8 mouse cellular contexts compared by ENCODE assay signal in genomic region chr5:29195570-29196263, GRCm38 (mm10). TPM values are rescaled to one million over a fixed set of nuclear protein-coding genes. Genes with fewer than 3 reads are reported as not detected.
DNase-seq lines count a peak whose midpoint lies in the region; ATAC-seq lines count a peak whose summit lies in the region.

Rnf32 (plus strand) TSS chr5:29195992.

- H3K4me1 ChIP-seq in hindbrain, embryonic 16.5 days (ENCODE audit: control insufficient read depth, insufficient read depth, low read depth, low read length), result peaks cover 4% of the 10 kb centered on the region

- no peaks in the 10 kb centered on the region for H3K27me3 ChIP-seq in hindbrain, embryonic 16.5 days (replicated peaks; ENCODE audit: control insufficient read depth, insufficient read depth, low read length)

- H3K4me3 ChIP-seq in hindbrain, embryonic 16.5 days (ENCODE audit: low read length), result peak within 1 kb of the TSS; percentile 63

- peak within 1 kb of the TSS; percentile 89 for H3K27ac ChIP-seq in hindbrain, embryonic 16.5 days (ENCODE audit: low read depth, low read length)

- H3K9ac ChIP-seq in hindbrain, embryonic 16.5 days (ENCODE audit: low read depth, low read length), result peak within 1 kb of the TSS; percentile 77

- no peaks in the 10 kb centered on the region for H3K9me3 ChIP-seq in hindbrain, embryonic 16.5 days (ENCODE audit: control insufficient read depth, low read length)

- no peaks in the 10 kb centered on the region for H3K36me3 ChIP-seq in hindbrain, embryonic 16.5 days (ENCODE audit: control insufficient read depth, insufficient read depth, low read length)

- H3K4me2 ChIP-seq in hindbrain, embryonic 16.5 days (ENCODE audit: low read length), result peak within 1 kb of the TSS; percentile 65

- DNase-seq in WW6 (ENCODE audit: low read depth, low spot score), result peak; percentile 75
- DNase-seq in cerebellum, postnatal 25 days, result peak; percentile 91 to 96
- peak; percentile 48 for DNase-seq in gastrocnemius, adult 18-20 months (ENCODE audit: low spot score)
- peak; percentile 71 for DNase-seq in left cerebral cortex, adult 11 months (ENCODE audit: low spot score)
- peak; percentile 82 for DNase-seq in lung, postnatal 25 days (ENCODE audit: low spot score)
- DNase-seq in retina, postnatal 7 days (ENCODE audit: low read depth, low spot score), result peak; percentile 85
- peak; percentile 91 for DNase-seq in thymus, postnatal 4 days

- ATAC-seq in hindbrain, embryonic 16.5 days, result peak; percentile 98

- under 1% methylated on average over 67 of the region's 70 CpGs for WGBS in hindbrain, embryonic 16.5 days

RNA-seq across cellular contexts. Expression of gene Rnf32, which starts in this region (rescaled TPM):
- under 1 TPM; 0.85 to 0.94 TPM for total RNA-seq in gastrocnemius, adult 18-20 months (2021)
- 17.1 and 18.3 TPM in 2 replicates for polyA plus RNA-seq in hindbrain, embryonic 16.5 days (2015; fragmentation: Nextera tagmentation; extraction: Ambion mirVana)

Comparison
In these comparisons a context has a peak if more than half of its experiments do, and no peak if none do; other contexts are left out.
1. Peak in every context shown above with its lines: DNase-seq, ATAC-seq, H3K4me3 ChIP-seq and H3K27ac ChIP-seq.
2. Peak in DNase-seq in gastrocnemius, adult 18-20 months; RNA of the gene not detected or under 1 TPM.